ENCODE assay signal across 7 mouse cellular contexts in the genomic region with DNA sequence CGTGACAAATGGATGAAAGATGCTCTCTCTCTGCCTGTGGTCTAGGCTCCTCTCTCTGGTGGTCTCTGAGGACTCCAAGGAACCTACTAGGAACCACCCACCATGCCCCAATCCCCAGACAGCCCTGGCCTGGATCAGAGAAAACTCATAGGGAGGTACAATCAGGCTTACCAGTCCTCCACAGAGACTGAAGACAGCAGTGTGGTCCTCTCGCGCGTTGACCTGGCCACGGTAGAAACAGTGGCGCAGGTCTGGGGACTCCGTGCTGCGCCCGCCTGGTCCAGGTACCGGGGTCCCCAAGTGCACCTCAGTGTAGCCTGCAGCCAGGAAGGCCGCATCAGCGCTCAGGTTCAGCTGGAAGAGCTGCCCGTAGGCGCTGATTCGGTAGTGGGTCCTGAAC.
A peak's percentile ranks its signal among the peaks of the same experiment; 100 is the strongest.
DNase-seq lines count a peak whose midpoint lies in the region; ATAC-seq and TF ChIP-seq lines count a peak whose summit lies in the region.

No protein-coding gene starts in this region.

- H3K9ac ChIP-seq in lung, embryonic 14.5 days, result peak overlapping the region; percentile 63
- peak overlapping the region; percentile 83 for H3K9ac ChIP-seq in forebrain, embryonic 13.5 days
- no peak overlapping the region for H3K9ac ChIP-seq in limb, embryonic 11.5 days (ENCODE audit: low read length)

- no peak for TF ChIP-seq CTCF in lung, embryonic 14.5 days (IDR thresholded peaks at IDR 0.05; ENCODE audit: low read depth)

- H3K4me1 ChIP-seq in lung, embryonic 14.5 days (ENCODE audit: insufficient read depth), result 0 out of 2 replicates have a peak, but pooled peaks cover 3% of the 10 kb centered on the region
- H3K4me1 ChIP-seq in forebrain, embryonic 13.5 days, result peaks cover 21% of the 10 kb centered on the region; the same call in 1 of the 2 replicates
- peaks cover 8% of the 10 kb centered on the region for H3K4me1 ChIP-seq in limb, embryonic 11.5 days (ENCODE audit: control insufficient read depth, insufficient read depth, low read length)

- peak overlapping the region; percentile 65 for H3K4me3 ChIP-seq in lung, embryonic 14.5 days (ENCODE audit: low read depth, low read length)
- H3K4me3 ChIP-seq in forebrain, embryonic 13.5 days, result peak overlapping the region; percentile 71
- H3K4me3 ChIP-seq in limb, embryonic 11.5 days (ENCODE audit: low read depth, low read length), result peak overlapping the region; percentile 69

- H3K27ac ChIP-seq in lung, embryonic 14.5 days (ENCODE audit: low read depth), result no peak overlapping the region
- no peak overlapping the region for H3K27ac ChIP-seq in forebrain, embryonic 13.5 days
- no peak overlapping the region for H3K27ac ChIP-seq in limb, embryonic 11.5 days (replicated peaks; ENCODE audit: low read depth, low read length)

- peaks cover 12% of the 10 kb centered on the region for H3K27me3 ChIP-seq in lung, embryonic 14.5 days (ENCODE audit: insufficient read depth, low read length)
- peaks cover 12% of the 10 kb centered on the region for H3K27me3 ChIP-seq in forebrain, embryonic 13.5 days
- H3K27me3 ChIP-seq in limb, embryonic 11.5 days (ENCODE audit: control insufficient read depth, insufficient read depth, low read length), result peaks cover 6% of the 10 kb centered on the region; the same call in 1 of the 2 replicates

- H3K36me3 ChIP-seq in lung, embryonic 14.5 days (ENCODE audit: insufficient read depth), result no peaks in the 10 kb centered on the region
- H3K36me3 ChIP-seq in forebrain, embryonic 13.5 days (ENCODE audit: poor library complexity, severe bottlenecking), result no peaks in the 10 kb centered on the region
- no peaks in the 10 kb centered on the region for H3K36me3 ChIP-seq in limb, embryonic 11.5 days (ENCODE audit: control insufficient read depth, insufficient read depth, low read length)

- H3K9me3 ChIP-seq in lung, embryonic 14.5 days (ENCODE audit: low read depth, low read length), result no peaks in the 10 kb centered on the region
- H3K9me3 ChIP-seq in forebrain, embryonic 13.5 days (replicated peaks), result no peaks in the 10 kb centered on the region
- H3K9me3 ChIP-seq in limb, embryonic 11.5 days (ENCODE audit: control insufficient read depth, low read length), result no peaks in the 10 kb centered on the region

- WGBS in lung, embryonic 14.5 days, result 5% methylated on average over 15 of the region's 15 CpGs
- 5% methylated on average over 15 of the region's 15 CpGs for WGBS in forebrain, embryonic 13.5 days
- 4% methylated on average over 15 of the region's 15 CpGs for WGBS in limb, embryonic 11.5 days

- no peak for ATAC-seq in lung, embryonic 14.5 days (ENCODE audit: insufficient read depth)
- peak; percentile 22; the same call in 1 of the 2 replicates for ATAC-seq in forebrain, embryonic 13.5 days
- ATAC-seq in limb, embryonic 11.5 days (ENCODE audit: insufficient number of reproducible peaks, low FRiP score, low TSS enrichment, low read depth), result no peak

- peak overlapping the region; percentile 93 for H3K4me2 ChIP-seq in lung, embryonic 14.5 days
- peak overlapping the region; percentile 97 for H3K4me2 ChIP-seq in forebrain, embryonic 13.5 days
- H3K4me2 ChIP-seq in limb, embryonic 11.5 days (ENCODE audit: low read depth, severe bottlenecking), result peak overlapping the region; percentile 99

- DNase-seq in lung, embryonic 14.5 days, result peak; percentile 8
- no peak for DNase-seq in lung, postnatal 25 days (ENCODE audit: low spot score)
- peak; percentile 40 for DNase-seq in limb, embryonic 11.5 days (ENCODE audit: low spot score)
- DNase-seq in retina, postnatal 1 day, result peak; percentile 25
- no peak for DNase-seq in urinary bladder, adult 18-20 months (ENCODE audit: low spot score in 2 of 2)
- no peak for DNase-seq in urinary bladder, postnatal 36 days (ENCODE audit: low spot score in 2 of 2)

Comparison
In these comparisons a context has a peak if more than half of its experiments do, and no peak if none do; other contexts are left out.
1. DNase-seq: peak in lung, embryonic 14.5 days (single experiment), limb, embryonic 11.5 days (single experiment) and retina, postnatal 1 day (single experiment); none in lung, postnatal 25 days (single experiment), urinary bladder, adult 18-20 months (0 of 2) and urinary bladder, postnatal 36 days (0 of 2).
2. Peak in every context shown above with its lines, with median percentiles within 50 percentile points of each other: H3K4me2 ChIP-seq and H3K4me3 ChIP-seq.